Mouse (Mus musculus) heart, adult 9 months (tissue): Measurements from ENCODE around the gene Thsd4.

Experiments
- DNase-seq, 2 experiments: peaks; one replicate each; pipeline ENCODE4 v3.0.0; 2022; ENCODE audit warnings: low spot score in 2 of 2

Gene Thsd4

GRCm38 (mm10) chr9:60071620-60072263, 450.1 kb downstream of the Thsd4 start:
- DNase-seq, result no peak

DNA sequence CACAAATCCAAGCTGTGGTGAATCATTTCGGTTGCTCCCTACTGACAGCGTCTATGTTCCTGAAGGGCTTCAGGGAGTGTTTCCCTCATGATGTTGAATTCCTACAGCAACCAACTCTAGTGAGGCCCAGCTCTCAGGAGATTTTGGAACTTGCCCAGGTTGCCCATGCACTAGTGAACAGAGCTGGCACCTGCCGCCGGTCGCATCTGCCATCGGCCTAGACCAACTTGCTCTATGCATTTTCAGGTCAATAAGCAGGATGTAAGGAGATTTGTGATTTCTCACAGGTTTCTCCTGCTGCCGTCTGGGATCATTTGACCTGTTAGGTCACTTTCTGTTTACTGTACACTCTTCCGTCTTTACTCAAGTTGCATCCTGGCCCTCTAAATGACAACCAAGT, 454.6 kb downstream of the Thsd4 start:
- DNase-seq, result no peak

DNA sequence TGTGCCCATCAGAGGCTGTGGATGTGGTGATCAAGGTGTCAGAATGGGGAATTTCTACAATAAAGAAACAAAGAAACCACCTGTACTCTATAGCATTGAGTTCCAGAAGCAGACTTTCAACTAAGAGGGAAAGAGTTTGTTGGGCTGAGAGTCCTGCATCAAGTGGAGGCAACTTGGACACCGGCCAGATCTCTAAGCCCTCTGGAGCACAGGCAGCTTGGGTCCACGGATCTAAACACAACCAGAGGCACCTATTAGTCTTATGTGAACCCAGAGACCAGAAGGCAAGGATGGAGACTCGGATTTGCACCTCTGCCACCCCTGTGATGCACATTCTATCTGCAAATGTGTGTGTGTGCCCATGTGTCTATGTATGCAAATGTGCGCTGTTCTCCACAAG, 456.7 kb downstream of the Thsd4 start:
- no peak for DNase-seq

- DNase-seq, result no peak
These were observed 458.6 kb downstream of the Thsd4 start for GRCm38 (mm10) chr9:60063191-60063720.

DNA sequence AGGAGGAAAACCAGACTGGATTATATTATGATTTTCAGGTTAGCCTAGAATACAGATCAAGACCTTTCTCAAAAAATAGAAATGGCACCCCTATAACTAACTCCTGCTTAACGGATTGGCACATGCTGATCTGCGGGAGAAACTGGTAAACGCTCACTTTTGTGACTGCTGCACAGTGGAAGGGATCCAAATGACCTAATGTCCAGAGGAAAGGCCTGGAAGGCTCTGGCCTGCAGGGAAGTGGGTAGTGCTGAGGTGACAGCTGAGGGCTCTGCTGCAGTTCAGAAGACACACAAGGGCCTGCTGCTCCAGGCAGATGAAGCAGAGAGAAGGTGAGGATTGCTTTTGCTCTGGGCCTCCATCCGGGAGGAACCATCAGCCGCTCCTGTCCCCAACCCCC, 465.7 kb downstream of the Thsd4 start:
- DNase-seq, result no peak

- DNase-seq, result no peak
These were observed 466.9 kb downstream of the Thsd4 start for GRCm38 (mm10) chr9:60054951-60055350.

DNA sequence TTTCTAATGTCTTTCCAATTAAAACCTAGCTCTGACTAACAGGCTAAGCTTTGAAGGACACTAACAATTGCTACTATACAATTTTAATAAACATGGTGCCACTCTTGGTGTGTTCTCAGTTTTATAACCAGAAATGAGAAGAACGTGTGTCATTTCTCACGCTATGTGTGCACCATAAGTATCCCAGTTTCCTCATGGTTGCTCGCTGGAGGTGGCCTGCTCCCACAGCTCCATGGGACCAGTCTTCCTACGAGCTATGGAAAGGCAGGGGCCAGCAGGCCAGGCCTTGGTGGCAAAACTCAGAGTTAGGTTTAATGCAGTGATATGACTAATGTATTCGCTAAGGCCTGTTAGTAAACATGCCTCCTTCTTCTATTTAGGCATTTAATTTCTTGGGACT, 468.7 kb downstream of the Thsd4 start:
- DNase-seq, result no peak

- DNase-seq, result no peak
These were observed 469.4 kb downstream of the Thsd4 start for GRCm38 (mm10) chr9:60052415-60052814.

DNA sequence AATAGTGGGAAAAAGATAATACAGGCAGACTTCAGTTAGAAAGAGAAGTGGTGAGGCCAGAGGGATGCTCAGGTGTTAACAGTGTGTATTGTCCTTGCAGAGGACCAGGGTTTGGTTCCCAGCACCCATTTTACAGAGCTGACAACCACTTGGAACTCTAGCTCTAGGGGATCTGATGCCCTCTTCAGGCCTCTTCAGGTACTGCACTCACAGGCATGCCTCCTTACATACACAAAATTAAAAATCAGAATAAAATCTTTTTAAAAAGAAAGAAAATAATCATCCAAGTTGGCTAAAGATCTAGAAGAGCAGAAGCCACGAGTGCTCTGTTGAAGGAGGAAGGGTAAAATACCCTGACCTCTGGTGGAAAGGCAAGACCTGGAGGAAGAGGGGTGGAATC, 478.7 kb downstream of the Thsd4 start:
- no peak for DNase-seq

DNA sequence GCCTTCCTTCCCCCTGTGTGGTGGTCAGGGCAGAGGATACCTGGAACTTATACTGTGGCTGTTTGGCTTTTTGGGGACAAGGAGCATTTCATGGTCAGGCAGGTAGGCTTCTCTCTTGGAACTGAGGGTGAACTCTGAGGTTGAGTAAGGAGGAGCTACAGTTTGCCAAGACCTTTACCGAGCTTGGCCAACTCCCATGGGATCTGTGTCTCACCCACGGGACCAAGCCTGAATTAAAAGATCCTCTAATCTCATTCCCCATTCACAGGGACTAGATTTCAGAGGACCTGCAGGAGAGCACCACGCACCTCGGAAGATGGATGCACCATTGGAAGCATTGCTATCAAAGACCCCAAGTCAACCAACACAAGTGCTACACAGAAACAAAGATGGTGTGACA, 487.0 kb downstream of the Thsd4 start:
- DNase-seq, result no peak

- DNase-seq, result no peak
These were observed 494.6 kb downstream of the Thsd4 start for GRCm38 (mm10) chr9:60027234-60027633.

DNA sequence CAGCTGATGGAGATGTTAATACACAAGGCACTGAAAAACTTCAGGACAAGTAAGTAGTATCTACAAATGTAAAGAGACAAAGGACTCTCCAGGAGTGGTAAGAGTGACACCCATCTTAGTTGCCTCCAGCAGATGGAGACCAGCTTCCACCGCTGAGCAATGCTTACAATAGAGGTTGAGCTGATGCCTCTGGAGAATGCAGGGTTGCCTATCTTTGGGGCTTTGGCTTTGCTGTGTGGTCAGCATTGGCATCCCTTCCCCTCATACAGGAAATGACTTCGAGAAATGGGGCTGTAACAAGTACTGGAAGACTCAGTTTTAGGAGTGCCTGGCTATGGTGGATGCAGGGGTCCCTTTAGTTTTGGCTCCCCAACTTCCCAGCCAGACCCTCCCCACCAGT, 495.1 kb downstream of the Thsd4 start:
- no peak for DNase-seq

DNA sequence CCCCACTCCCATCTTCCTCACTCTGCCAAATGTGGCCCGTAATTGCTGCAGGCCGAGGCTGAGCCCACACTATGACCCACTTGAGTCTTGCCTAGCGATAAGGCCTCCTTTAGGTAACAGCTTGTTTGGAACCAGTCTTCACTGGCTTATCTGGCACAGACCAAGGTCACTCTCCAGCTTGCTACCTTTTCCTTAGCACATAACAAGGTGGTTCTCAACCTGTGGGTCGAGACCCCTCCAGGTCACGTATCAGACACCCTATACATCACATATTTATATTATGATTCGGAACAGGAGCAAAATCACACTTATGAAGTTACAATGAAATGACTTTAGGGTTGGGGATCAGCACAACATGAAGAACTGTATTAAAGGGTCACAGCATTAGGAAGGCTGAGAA, 495.9 kb downstream of the Thsd4 start:
- no peak for DNase-seq

- no peak for DNase-seq
These were observed 496.9 kb downstream of the Thsd4 start for GRCm38 (mm10) chr9:60024971-60025370.

DNA sequence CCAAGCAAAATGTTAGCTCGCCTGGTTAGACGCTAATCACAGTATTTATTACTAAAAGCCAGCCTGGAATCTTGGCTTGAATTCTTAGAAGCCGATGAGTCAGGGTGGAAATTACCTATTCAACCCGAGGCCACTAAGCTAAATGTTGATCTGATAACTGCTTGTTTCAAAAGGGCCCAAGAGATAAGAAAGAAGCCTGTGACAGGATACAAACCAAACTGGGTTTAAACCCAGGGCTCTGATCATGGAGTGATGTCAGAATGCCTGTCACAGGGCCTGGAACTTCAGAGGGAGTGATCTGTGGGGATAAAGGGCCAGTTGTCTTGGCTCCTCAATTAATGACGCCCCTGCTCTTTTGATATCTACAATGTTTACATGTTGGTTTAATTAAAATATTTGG, 497.3 kb downstream of the Thsd4 start:
- DNase-seq, result no peak

GRCm38 (mm10) chr9:60022331-60022730, 499.5 kb downstream of the Thsd4 start:
- no peak for DNase-seq

DNA sequence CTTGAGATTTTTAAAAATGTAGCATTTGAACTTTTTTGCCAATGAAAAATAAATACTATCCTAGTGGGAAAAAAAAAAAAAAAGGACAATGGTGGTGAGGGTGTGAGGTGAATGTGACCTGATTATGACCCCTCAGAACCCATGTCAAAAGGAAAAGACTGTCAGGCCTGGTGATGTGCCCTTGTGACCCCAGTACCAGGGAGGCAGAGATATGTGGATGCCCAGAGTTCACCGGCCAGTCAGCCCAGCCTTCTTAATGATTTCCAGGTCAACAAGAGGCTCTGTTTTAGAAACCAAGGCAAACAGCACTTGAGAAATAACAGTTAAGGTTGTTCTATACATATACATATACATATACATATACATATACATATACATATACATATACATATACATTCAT, 501.4 kb downstream of the Thsd4 start:
- DNase-seq, result no peak

GRCm38 (mm10) chr9:60010285-60010684, 511.6 kb downstream of the Thsd4 start:
- DNase-seq, result no peak

DNA sequence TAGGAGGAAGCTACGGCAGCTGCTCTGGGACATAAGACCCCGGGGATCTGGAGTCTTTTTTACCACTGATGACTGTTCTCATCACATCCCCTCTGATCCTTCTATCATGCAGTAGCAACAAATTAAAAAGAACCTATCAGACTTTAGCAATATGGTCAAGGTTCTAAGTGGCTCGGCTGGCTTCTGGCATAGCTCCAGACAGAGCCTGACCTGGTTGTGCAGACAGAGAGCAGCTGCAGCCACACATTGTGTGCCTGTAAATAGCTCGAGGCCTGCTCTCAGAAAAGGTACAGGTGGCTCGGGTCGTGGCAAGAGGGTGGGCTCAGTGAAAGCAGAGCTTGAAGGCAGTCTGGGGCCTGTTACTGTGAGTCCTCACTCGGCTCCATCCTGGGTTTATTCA, 512.9 kb downstream of the Thsd4 start:
- DNase-seq, result no peak

DNA sequence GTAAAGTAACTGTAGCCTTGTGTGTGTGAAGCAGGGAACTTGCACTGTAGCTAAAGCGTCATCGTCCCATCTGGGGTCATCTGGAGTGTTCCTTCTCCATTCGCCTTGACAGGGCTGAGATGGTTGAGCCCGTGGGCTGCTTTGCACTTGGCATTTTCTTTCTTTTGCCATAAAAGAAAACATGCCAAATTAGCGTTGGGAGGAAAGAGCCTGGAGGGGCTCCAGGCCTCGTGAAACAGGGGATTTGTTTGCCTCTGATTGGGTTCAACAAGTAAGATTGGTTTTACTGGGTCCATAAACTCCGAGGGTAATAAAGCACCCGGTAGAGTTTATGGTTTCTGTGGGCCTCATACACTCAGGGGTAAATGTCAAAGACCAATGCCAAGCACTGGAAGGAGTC, 519.5 kb downstream of the Thsd4 start:
- no peak for DNase-seq

GRCm38 (mm10) chr9:60001444-60001843, 520.4 kb downstream of the Thsd4 start:
- no peak for DNase-seq

GRCm38 (mm10) chr9:59997725-59998124, 524.1 kb downstream of the Thsd4 start:
- DNase-seq, result no peak

DNA sequence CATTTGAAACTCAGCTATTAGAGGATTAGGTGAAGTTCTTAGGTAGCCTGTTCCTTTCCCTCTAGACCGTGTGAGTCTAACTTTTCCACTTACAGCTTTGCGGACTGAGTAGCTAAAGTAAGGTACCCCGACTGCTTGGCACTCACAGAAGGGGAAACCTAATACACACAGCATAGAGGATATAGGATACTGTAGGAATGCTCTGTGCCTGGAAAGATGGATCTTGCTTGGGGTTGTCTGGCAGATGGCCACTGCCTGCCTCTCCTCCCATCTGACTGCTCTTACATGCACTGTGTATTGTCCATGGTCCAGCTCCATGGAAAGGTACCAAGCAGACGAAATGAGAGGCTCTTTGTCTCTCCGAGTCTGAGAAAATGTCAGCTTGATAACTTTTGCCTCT, 530.4 kb downstream of the Thsd4 start:
- no peak for DNase-seq

- DNase-seq, result peak in 1 of 2 experiments; percentile 19
These were observed 532.0 kb downstream of the Thsd4 start for GRCm38 (mm10) chr9:59989864-59990263.
